Mouse (Mus musculus) thymus, adult 2 months (tissue): ENCODE results near the gene Atpaf1.

ENCODE experiments used
- CTCF ChIP-seq: fragments of 200-500 bp; IDR thresholded peaks from 2 replicates; pipeline ENCODE4 v1.5.1; 2012; ENCODE audit warnings: mild to moderate bottlenecking, control low read depth, low read length, moderate library complexity, borderline replicate concordance; ENCODE audit not compliant: control insufficient read depth, poor library complexity, insufficient read depth; ENCODE audit errors: extremely low read depth
- POLR2A ChIP-seq: fragments of 200-500 bp; IDR thresholded peaks from 2 replicates; pipeline ENCODE4 v1.6.1; 2012; ENCODE audit warnings: mild to moderate bottlenecking, low read length, control low read depth, moderate library complexity; ENCODE audit not compliant: control insufficient read depth, poor library complexity, insufficient read depth; ENCODE audit errors: extremely low read depth

DNA sequence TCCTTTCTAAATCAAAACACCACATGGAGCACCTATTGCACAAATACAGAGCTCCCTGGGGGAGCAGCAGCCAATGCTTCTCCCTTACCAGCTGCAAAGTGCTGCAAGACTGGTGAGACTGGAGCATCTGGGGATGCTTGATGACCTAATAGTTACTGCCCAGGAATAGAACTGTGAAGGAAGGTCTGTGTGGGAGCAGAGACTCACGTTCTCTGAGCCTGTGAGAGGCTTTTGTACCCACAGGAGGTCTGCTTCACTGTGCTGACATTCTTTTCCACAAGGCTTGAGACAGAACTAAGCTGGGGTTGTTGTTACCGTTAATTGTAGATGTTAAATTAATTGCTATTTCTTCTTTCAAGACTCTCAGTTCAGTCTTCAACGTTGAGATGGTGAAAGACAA, 6.3 kb downstream of the Atpaf1 start:
- TF ChIP-seq CTCF (no peak), POLR2A (no peak)
